Mouse (Mus musculus): ENCODE data around the gene Madd.

DNA sequence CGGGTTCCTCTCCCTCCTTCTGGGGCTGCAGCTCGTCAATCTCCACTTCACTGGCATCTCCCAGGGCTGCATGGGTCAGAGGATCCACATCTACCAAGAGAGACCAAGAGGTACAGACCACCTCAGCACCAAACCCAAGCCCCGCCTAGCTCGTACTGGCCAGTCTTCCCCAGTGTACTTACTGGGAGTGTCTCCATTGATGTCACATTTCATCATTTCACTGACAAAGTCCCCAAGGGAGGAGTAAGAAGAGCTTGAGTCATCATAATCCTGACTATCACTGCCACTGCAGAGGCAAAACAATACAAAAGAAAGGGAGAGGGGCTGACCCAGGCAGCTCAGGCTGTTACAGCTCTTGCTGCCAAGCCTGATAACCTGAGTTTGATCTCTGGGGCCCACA is 16.0 kb downstream of the Madd start:
- no peak for TF ChIP-seq CTCF (IDR thresholded peaks at IDR 0.05; ENCODE audit: borderline replicate concordance, extremely low read depth, insufficient read depth, insufficient read length)
- no peak for TF ChIP-seq POLR2A (IDR thresholded peaks at IDR 0.05; ENCODE audit: borderline replicate concordance, extremely low read depth, insufficient read depth, insufficient read length, poor library complexity, severe bottlenecking)
